Mouse (Mus musculus) bone marrow, adult 2 months (tissue): ENCODE measurements around the gene Col8a2. TPM values are rescaled to one million over a fixed set of nuclear protein-coding genes. Genes with fewer than 3 reads are reported as not detected.

Experiments used
- H3K27ac ChIP-seq: fragments of 200-500 bp; 2 replicates; pipeline ENCODE4 v1.5.1; 2012; ENCODE audit warnings: low read depth, mild to moderate bottlenecking, control low read depth, inconsistent platforms, low read length; ENCODE audit not compliant: control insufficient read depth, poor library complexity, insufficient read depth
- H3K4me1 ChIP-seq: fragments of 200-500 bp; 2 replicates; pipeline ENCODE4 v1.6.1; 2011; ENCODE audit warnings: low read length; ENCODE audit not compliant: control insufficient read depth, insufficient read depth
- H3K4me3 ChIP-seq: fragments of 200-500 bp; replicated peaks from 2 replicates; pipeline ENCODE3; 2011; ENCODE audit warnings: mild to moderate bottlenecking, low read depth, low read length, control low read depth; ENCODE audit not compliant: control insufficient read depth
- CTCF ChIP-seq: fragments of 200-500 bp; IDR thresholded peaks from 2 replicates; pipeline ENCODE4 v1.5.1; 2011; ENCODE audit warnings: low read length, control low read depth; ENCODE audit not compliant: control insufficient read depth, insufficient read depth
- POLR2A ChIP-seq: fragments of 200-500 bp; IDR thresholded peaks from 2 replicates; pipeline ENCODE4 v1.6.1; 2011; ENCODE audit warnings: low read depth, mild to moderate bottlenecking, control low read depth, low read length, borderline replicate concordance; ENCODE audit not compliant: control insufficient read depth
- WGBS: fragments of 180-500 bp; shearing (Covaris S2); methylation state at CpG from one replicate; pipeline ENCODE4 v1.1.7; 2018; 5-methylcytosine and 5-hydroxymethylcytosine counted together
- polyA plus RNA-seq: library from polyadenylated mRNA; stranded (reverse); fragments of >200 nt; gene quantifications from 2 replicates; pipeline ENCODE4 v1.2.4, GENCODE M21; 2011; ENCODE audit warnings: low replicate concordance; ENCODE audit not compliant: missing spikeins, insufficient read depth, insufficient read length

The Col8a2 gene
- polyA plus RNA-seq, 1 experiment = 0.57 TPM

DNA sequence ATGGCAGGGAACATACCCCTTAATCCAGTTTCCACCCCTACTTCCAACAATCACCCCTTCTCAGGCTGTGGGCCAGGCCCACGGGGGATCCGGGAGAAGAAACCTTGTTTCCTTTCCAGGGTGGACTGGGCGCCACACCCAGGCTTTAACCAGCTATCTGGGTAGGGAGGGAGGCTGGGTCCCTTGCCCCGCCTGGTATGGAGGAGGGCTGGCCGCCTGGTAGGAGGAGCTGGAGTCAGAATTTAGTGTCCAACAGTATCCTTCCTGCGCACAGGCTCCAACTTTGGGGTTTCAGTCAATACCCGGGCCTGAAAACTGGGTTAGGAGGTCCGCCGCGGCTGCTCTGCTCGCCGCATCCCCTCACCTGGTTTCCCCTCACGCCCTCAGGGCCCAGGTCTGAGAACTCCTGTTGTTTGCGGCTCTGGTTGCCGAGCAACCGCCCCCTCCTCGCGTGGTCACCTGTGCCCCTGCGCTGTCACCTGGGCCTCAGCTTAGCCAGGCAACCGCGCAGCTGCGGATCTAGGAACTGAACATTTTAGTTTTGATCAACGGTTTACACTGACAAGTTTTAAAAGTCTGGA, 38.8 kb downstream of the Col8a2 start, which contains the start of gene Tekt2:
Tekt2 (minus strand) TSS at position 408 of the 581 bp plus-strand sequence.
- TF ChIP-seq POLR2A (no peak), CTCF (no peak)
- Histone ChIP-seq H3K4me3 (no peak within 1 kb of the TSS), H3K4me1 (no peaks in the 10 kb centered on the region), H3K27ac (no peak within 1 kb of the TSS)
- WGBS = 45% methylated on average over 23 of the region's 23 CpGs

DNA sequence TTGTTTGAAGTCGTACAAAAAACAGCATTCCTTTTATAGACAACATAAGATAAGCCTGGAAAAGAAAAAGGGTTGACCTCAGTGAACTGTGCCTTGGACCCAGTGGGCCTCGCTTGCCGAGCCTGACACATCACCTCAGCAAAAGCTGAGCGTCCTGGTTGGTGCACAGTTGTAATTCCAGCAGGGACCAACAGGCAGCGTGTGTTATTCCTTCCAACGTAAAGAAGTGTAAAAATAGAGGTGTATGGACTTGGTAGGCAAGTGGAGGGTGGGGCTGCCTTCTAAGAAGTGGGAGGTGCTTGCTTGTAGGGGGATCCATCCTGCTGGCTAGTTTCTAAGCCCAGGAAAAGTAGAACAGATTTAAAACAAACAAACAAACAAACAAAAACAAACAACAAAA, 39.4 kb downstream of the Col8a2 start:
- TF ChIP-seq POLR2A = no peak
- 49% methylated on average over 6 of the region's 6 CpGs for WGBS
- H3K4me3 ChIP-seq = no peak overlapping the region
- H3K4me1 ChIP-seq = no peaks in the 10 kb centered on the region
- H3K27ac ChIP-seq = no peak overlapping the region

DNA sequence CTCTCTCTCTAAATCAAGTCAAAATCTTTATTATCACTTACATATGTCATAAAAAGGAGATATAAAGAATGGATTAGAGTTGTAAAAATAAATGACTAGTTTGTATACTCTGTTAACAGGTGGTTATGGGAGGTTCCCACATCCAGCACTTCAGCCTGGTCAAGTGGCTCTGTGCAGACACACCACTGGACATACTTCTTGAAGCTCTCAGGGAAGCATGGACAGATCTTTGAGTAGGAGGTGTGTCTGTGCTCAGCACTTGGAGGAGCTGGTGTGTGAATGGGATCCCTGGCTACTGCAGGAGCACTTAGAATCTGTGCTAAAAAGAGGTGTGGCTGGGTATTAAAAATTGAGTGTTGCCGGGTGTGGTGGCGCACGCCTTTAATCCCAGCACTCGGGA, 43.7 kb downstream of the Col8a2 start:
- Histone ChIP-seq H3K4me3 (no peak overlapping the region), H3K4me1 (no peaks in the 10 kb centered on the region), H3K27ac (no peak overlapping the region)
- WGBS = 90% methylated on average over 4 of the region's 4 CpGs
- TF ChIP-seq CTCF (no peak), POLR2A (no peak)

DNA sequence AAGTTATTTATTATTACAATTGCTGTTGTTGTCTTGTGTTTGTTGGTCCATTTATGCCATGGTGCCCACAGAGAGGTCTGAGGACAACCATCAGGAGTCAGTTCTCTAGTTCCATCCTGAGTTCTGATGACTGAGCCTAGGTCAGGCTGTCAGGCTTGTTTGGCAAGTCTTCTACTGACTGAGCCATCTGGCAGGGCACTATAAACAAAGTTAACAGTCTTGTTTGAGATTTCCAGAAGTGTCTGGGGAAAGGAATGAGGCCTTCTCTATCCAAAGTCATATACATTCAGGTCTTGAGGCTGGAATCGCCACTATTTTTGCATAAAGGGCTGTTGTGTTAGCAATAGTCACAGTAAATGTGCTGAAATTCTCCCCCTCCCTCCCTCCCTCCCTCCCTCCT, 45.2 kb downstream of the Col8a2 start:
- 79% methylated on average over 1 of the region's 1 CpGs for WGBS
- TF ChIP-seq CTCF (no peak), POLR2A (no peak)
- Histone ChIP-seq H3K27ac (no peak overlapping the region), H3K4me1 (no peaks in the 10 kb centered on the region), H3K4me3 (no peak overlapping the region)

DNA sequence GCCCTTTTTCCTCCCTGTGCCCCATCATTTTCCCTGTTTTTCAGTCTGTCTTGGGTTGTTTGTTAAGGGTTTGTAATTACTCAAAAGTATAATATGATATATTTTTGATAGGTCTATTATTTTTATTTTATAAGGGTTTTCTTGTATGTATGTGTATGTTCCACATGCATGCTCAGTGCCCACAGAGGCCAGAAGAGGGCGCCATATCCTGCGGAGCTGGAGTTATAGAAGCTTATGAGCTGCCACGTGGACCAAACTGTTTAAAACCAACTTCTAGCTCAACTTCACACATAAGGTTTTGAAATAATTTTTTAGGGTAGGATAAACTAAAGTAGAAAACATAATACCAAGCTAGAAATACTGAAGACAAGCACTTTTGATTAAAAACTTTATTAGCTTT, 45.8 kb downstream of the Col8a2 start:
- 56% methylated on average over 3 of the region's 3 CpGs for WGBS
- Histone ChIP-seq H3K27ac (no peak overlapping the region), H3K4me1 (no peaks in the 10 kb centered on the region), H3K4me3 (no peak overlapping the region)
- peak; percentile 57 for TF ChIP-seq CTCF
- no peak for TF ChIP-seq POLR2A

DNA sequence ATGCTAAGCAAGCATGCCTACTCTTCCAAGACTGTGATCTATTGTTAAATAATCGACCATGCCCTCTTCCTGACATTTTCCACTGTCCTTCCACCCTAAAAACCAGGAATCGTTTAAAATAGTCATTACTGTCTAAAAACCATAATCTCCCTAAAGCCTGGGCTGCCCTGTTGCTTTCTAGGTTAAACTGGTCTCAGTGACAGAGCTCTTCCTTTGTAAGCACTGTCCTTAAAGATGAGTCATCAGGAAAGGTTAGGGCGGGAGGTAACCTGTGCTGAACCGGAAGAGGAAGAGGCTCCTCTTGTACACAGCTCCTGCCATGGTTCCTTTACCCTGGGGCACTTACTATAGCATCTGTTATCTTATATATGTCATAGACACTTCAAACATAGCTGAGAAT, 52.9 kb downstream of the Col8a2 start:
- 49% methylated on average over 4 of the region's 4 CpGs for WGBS
- Histone ChIP-seq H3K27ac (no peak overlapping the region), H3K4me3 (no peak overlapping the region), H3K4me1 (no peaks in the 10 kb centered on the region)
- TF ChIP-seq CTCF = no peak
- TF ChIP-seq POLR2A = no peak

DNA sequence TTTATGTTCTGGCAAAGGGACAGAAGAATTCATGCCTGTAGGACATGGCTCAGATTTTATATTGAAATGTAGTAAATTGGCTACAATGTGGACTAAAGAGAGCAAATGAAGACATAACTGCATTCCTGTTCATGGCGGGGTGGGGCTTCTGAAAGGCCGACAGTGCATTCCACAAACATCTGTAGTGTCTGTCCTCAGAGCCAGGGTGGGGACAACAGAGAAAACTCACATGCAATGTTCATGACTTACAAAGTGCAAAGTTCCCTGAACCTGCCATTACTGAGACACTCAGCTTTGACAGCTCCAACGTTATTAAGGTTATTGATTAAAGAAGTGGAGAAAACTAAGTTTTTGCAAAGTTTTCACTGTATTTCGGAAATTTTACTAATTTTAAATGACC, 56.9 kb downstream of the Col8a2 start:
- no peaks in the 10 kb centered on the region for H3K4me1 ChIP-seq
- no peak overlapping the region for H3K27ac ChIP-seq
- TF ChIP-seq CTCF (no peak), POLR2A (no peak)
- H3K4me3 ChIP-seq = no peak overlapping the region
- 79% methylated on average over 4 of the region's 4 CpGs for WGBS

DNA sequence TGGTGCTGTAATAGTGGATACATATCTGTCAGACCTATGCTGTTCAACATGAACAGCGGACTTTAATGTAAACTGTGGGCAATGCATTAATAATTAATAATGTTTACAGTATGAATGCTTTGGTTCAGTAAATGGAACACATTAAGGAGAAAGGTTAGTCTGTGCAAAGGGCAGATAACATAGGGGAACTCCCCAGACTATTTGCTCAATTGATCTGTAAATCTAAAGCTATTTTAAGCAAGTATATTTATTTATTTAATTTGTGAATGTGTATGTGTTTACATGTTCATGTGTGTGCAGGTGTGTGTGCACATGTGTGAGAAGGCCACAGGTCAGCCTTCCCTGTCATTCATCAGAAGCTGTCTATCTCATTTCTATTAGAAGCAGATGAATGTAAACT, 73.5 kb downstream of the Col8a2 start:
- WGBS = 89% methylated on average over 1 of the region's 1 CpGs
- Histone ChIP-seq H3K27ac (no peak overlapping the region), H3K4me3 (no peak overlapping the region), H3K4me1 (no peaks in the 10 kb centered on the region)
- TF ChIP-seq CTCF (no peak), POLR2A (no peak)

Other genes with a start within 250 kb of the Col8a2 start
- gene Mrps15, start 239.9 kb upstream of the Col8a2 start, polyA plus RNA-seq = 75.0 and 98.1 TPM in 2 replicates
- gene Oscp1, start 228.2 kb upstream of the Col8a2 start, polyA plus RNA-seq = 1.3 and 8.2 TPM in 2 replicates
- gene Lsm10, start 190.2 kb upstream of the Col8a2 start, polyA plus RNA-seq = 6.6 and 21.2 TPM in 2 replicates
- gene Stk40, start 182.8 kb upstream of the Col8a2 start, polyA plus RNA-seq = 7.5 and 14.0 TPM in 2 replicates
- gene Eva1b, start 139.0 kb upstream of the Col8a2 start, polyA plus RNA-seq = 5.7 and 7.1 TPM in 2 replicates
- 1.0 TPM in 1 of 2 replicates, not detected in the other for gene Sh3d21, start 123.3 kb upstream of the Col8a2 start, polyA plus RNA-seq
- 133 and 198 TPM in 2 replicates for gene Thrap3, start 84.0 kb upstream of the Col8a2 start, polyA plus RNA-seq
- 28.7 and 45.5 TPM in 2 replicates for gene Map7d1, start 30.4 kb upstream of the Col8a2 start, polyA plus RNA-seq
- gene Trappc3, start 24.5 kb upstream of the Col8a2 start, polyA plus RNA-seq = 24.1 and 32.5 TPM in 2 replicates
- 11.4 and 20.2 TPM in 2 replicates for gene Adprhl2, start 34.9 kb downstream of the Col8a2 start, polyA plus RNA-seq
- 0.65 TPM in 1 of 2 replicates, not detected in the other for gene Tekt2, start 38.9 kb downstream of the Col8a2 start, polyA plus RNA-seq
- 1.9 and 5.2 TPM in 2 replicates for gene Ago3, start 142.8 kb downstream of the Col8a2 start, polyA plus RNA-seq
- gene Ago1, start 181.8 kb downstream of the Col8a2 start, polyA plus RNA-seq = 5.9 and 15.4 TPM in 2 replicates
- 1.5 and 3.5 TPM in 2 replicates for gene Ago4, start 246.7 kb downstream of the Col8a2 start, polyA plus RNA-seq